Mouse (Mus musculus) G1E (cell line): ENCODE measurements around the gene Myh9.

ENCODE experiments used
- CTCF ChIP-seq: IDR thresholded peaks from 2 replicates; pipeline ENCODE4 v1.5.1; 2012; ENCODE audit warnings: low read depth, low read length, inconsistent platforms, mixed read lengths
- GATA1 ChIP-seq: IDR thresholded peaks from 2 replicates; pipeline ENCODE4 v1.6.1; 2012; ENCODE audit warnings: borderline replicate concordance, low read length, inconsistent platforms, mixed read lengths
- TAL1 ChIP-seq: conservative IDR thresholded peaks from 2 replicates; pipeline ENCODE4 v1.6.1; 2012; ENCODE audit warnings: low read depth, low read length, inconsistent platforms, mixed read lengths

GRCm38 (mm10) chr15:77834336-77835268, 7.4 kb downstream of the Myh9 start:
- TF ChIP-seq CTCF, result no peak
- TF ChIP-seq TAL1, result no peak
- no peak for TF ChIP-seq GATA1
